In genomic region chr16:65987186-65987585, GRCm38 (mm10) we compare ENCODE assay signal across 26 mouse cellular contexts.
DNase-seq lines count a peak whose midpoint lies in the region; ATAC-seq and TF ChIP-seq lines count a peak whose summit lies in the region.
"Had no signal": no experiment of that assay in that cellular context is flagged by ENCODE, and none has a peak within 500 bp of the region (broad histone marks: within the 10 kb centered on the region; RNA-seq: fewer than 3 reads in every experiment).

No protein-coding gene starts in this region.

- no peaks in the 10 kb centered on the region for H3K9me3 ChIP-seq in forebrain, embryonic 14.5 days (replicated peaks; ENCODE audit: control insufficient read depth, low read length)
- no peaks in the 10 kb centered on the region for H3K9me3 ChIP-seq in forebrain, embryonic 10.5 days
- H3K9me3 ChIP-seq in stomach, embryonic 15.5 days = no peaks in the 10 kb centered on the region
- H3K9me3 ChIP-seq in stomach, postnatal 0 days (ENCODE audit: control insufficient read depth, low read length) = no peaks in the 10 kb centered on the region
- H3K9me3 ChIP-seq in forebrain, embryonic 16.5 days (ENCODE audit: control insufficient read depth, low read length) = no peaks in the 10 kb centered on the region
- H3K9me3 ChIP-seq: embryonic facial prominence, embryonic 12.5 days; heart, embryonic 12.5 days; heart, embryonic 15.5 days; hindbrain, embryonic 10.5 days had no signal

- WGBS in forebrain, embryonic 14.5 days = 24% methylated on average over 2 of the region's 2 CpGs
- 44% methylated on average over 2 of the region's 2 CpGs for WGBS in forebrain, embryonic 10.5 days
- WGBS in stomach, embryonic 15.5 days = 43% methylated on average over 2 of the region's 2 CpGs
- WGBS in stomach, postnatal 0 days = 27% methylated on average over 2 of the region's 2 CpGs
- WGBS in forebrain, embryonic 16.5 days = 13% methylated on average over 2 of the region's 2 CpGs

- peak; percentile 9 for DNase-seq in forebrain, embryonic 14.5 days (ENCODE audit: low spot score)
- DNase-seq in forebrain, embryonic 10.5 days (ENCODE audit: extremely low spot score, low spot score) = no peak
- no peak for DNase-seq in stomach, postnatal 0 days (ENCODE audit: low spot score)
- no peak for DNase-seq in right cerebral cortex, postnatal 36 days (ENCODE audit: low spot score in 2 of 2)
- DNase-seq: adrenal gland, adult 8-10 months; adrenal gland, postnatal 25 days; cerebellum, adult 18-20 months; cerebellum, adult 9-10 months; cerebellum, postnatal 14 days; gastrocnemius, adult 2 months; gastrocnemius, postnatal 14 days; heart, adult 11 months; heart, postnatal 10 days; heart, postnatal 36 days; kidney, adult 2 months had no signal

- H3K4me2 ChIP-seq in forebrain, embryonic 14.5 days (ENCODE audit: low read length) = no peak overlapping the region
- H3K4me2 ChIP-seq in stomach, embryonic 15.5 days = no peak overlapping the region
- no peak overlapping the region for H3K4me2 ChIP-seq in stomach, postnatal 0 days (replicated peaks; ENCODE audit: low read depth)
- no peak overlapping the region for H3K4me2 ChIP-seq in forebrain, embryonic 16.5 days (ENCODE audit: low read length)
- H3K4me2 ChIP-seq: embryonic facial prominence, embryonic 12.5 days; heart, embryonic 12.5 days; heart, embryonic 15.5 days; hindbrain, embryonic 14.5 days had no signal

- H3K4me3 ChIP-seq in forebrain, embryonic 14.5 days (ENCODE audit: low read depth, low read length) = no peak overlapping the region
- H3K4me3 ChIP-seq in forebrain, embryonic 10.5 days = no peak overlapping the region
- no peak overlapping the region for H3K4me3 ChIP-seq in stomach, embryonic 15.5 days (replicated peaks)
- no peak overlapping the region for H3K4me3 ChIP-seq in stomach, postnatal 0 days (ENCODE audit: low read depth, low read length)
- H3K4me3 ChIP-seq in forebrain, embryonic 16.5 days (replicated peaks; ENCODE audit: low read length) = no peak overlapping the region
- H3K4me3 ChIP-seq: embryonic facial prominence, embryonic 12.5 days; erythroblast, embryonic 14.5 days; gastrocnemius, adult 2 months; heart, embryonic 12.5 days; heart, embryonic 15.5 days; hindbrain, embryonic 10.5 days had no signal

- no peak overlapping the region for H3K27ac ChIP-seq in forebrain, embryonic 14.5 days (ENCODE audit: low read depth, low read length)
- H3K27ac ChIP-seq in forebrain, embryonic 10.5 days = no peak overlapping the region
- no peak overlapping the region for H3K27ac ChIP-seq in stomach, embryonic 15.5 days
- no peak overlapping the region for H3K27ac ChIP-seq in stomach, postnatal 0 days (replicated peaks)
- no peak overlapping the region for H3K27ac ChIP-seq in forebrain, embryonic 16.5 days (ENCODE audit: low read length)
- H3K27ac ChIP-seq: embryonic facial prominence, embryonic 12.5 days; gastrocnemius, adult 2 months; heart, embryonic 15.5 days; hindbrain, embryonic 10.5 days; hindbrain, embryonic 14.5 days had no signal

- 0 out of 2 replicates have a peak, but pooled peaks have one; percentile 23 for ATAC-seq in forebrain, embryonic 14.5 days
- peak; percentile 35; the same call in 1 of the 2 replicates for ATAC-seq in stomach, embryonic 15.5 days (ENCODE audit: insufficient read depth, low FRiP score, low read depth)
- no peak for ATAC-seq in stomach, postnatal 0 days (ENCODE audit: low FRiP score, low TSS enrichment)
- peak; percentile 65 for ATAC-seq in forebrain, embryonic 16.5 days
- ATAC-seq: activated CD4-positive, CD25-positive, alpha-beta regulatory T cell, adult 4 months; CD4-positive, CD25-positive, alpha-beta regulatory T cell, adult 4 months; intestine, postnatal 0 days had no signal

- no peak for TF ChIP-seq CTCF in stomach, postnatal 0 days (IDR thresholded peaks at IDR 0.05; ENCODE audit: low read depth)

- TF ChIP-seq EP300 in stomach, postnatal 0 days (optimal IDR thresholded peaks at IDR 0.05) = no peak

- no peaks in the 10 kb centered on the region for H3K4me1 ChIP-seq in forebrain, embryonic 14.5 days (ENCODE audit: control insufficient read depth, insufficient read depth, low read length)
- H3K4me1 ChIP-seq in forebrain, embryonic 10.5 days = peaks cover 12% of the 10 kb centered on the region
- no peaks in the 10 kb centered on the region for H3K4me1 ChIP-seq in stomach, embryonic 15.5 days
- no peaks in the 10 kb centered on the region for H3K4me1 ChIP-seq in stomach, postnatal 0 days (replicated peaks; ENCODE audit: control insufficient read depth, insufficient read depth)
- peaks cover 2% of the 10 kb centered on the region; the same call in 1 of the 2 replicates for H3K4me1 ChIP-seq in forebrain, embryonic 16.5 days (replicated peaks; ENCODE audit: control insufficient read depth, insufficient read depth, low read length)
- H3K4me1 ChIP-seq: embryonic facial prominence, embryonic 12.5 days; heart, embryonic 15.5 days had no signal

- H3K27me3 ChIP-seq in forebrain, embryonic 14.5 days (replicated peaks; ENCODE audit: control insufficient read depth, insufficient read depth, low read length) = no peaks in the 10 kb centered on the region
- H3K27me3 ChIP-seq in forebrain, embryonic 10.5 days (ENCODE audit: poor library complexity, severe bottlenecking) = no peaks in the 10 kb centered on the region
- H3K27me3 ChIP-seq in stomach, embryonic 15.5 days (replicated peaks) = no peaks in the 10 kb centered on the region
- no peaks in the 10 kb centered on the region for H3K27me3 ChIP-seq in stomach, postnatal 0 days (ENCODE audit: control insufficient read depth, insufficient read depth, low read length)
- H3K27me3 ChIP-seq in forebrain, embryonic 16.5 days (replicated peaks; ENCODE audit: control insufficient read depth, insufficient read depth, low read length) = no peaks in the 10 kb centered on the region
- H3K27me3 ChIP-seq: embryonic facial prominence, embryonic 12.5 days; heart, embryonic 12.5 days; heart, embryonic 15.5 days had no signal

- H3K9ac ChIP-seq in forebrain, embryonic 14.5 days (ENCODE audit: low read length) = no peak overlapping the region
- H3K9ac ChIP-seq in stomach, embryonic 15.5 days = no peak overlapping the region
- H3K9ac ChIP-seq in stomach, postnatal 0 days (ENCODE audit: low read length) = no peak overlapping the region
- no peak overlapping the region for H3K9ac ChIP-seq in forebrain, embryonic 16.5 days (replicated peaks; ENCODE audit: low read depth, low read length)
- H3K9ac ChIP-seq: embryonic facial prominence, embryonic 12.5 days; heart, embryonic 12.5 days; heart, embryonic 15.5 days; hindbrain, embryonic 14.5 days had no signal

- H3K36me3 ChIP-seq in forebrain, embryonic 14.5 days (ENCODE audit: control insufficient read depth, insufficient read depth, low read length) = no peaks in the 10 kb centered on the region
- no peaks in the 10 kb centered on the region for H3K36me3 ChIP-seq in forebrain, embryonic 10.5 days (replicated peaks)
- no peaks in the 10 kb centered on the region for H3K36me3 ChIP-seq in stomach, embryonic 15.5 days
- H3K36me3 ChIP-seq in stomach, postnatal 0 days (ENCODE audit: control insufficient read depth, insufficient read depth, low read length) = no peaks in the 10 kb centered on the region
- H3K36me3 ChIP-seq in forebrain, embryonic 16.5 days (ENCODE audit: control insufficient read depth, insufficient read depth) = no peaks in the 10 kb centered on the region
- H3K36me3 ChIP-seq: embryonic facial prominence, embryonic 12.5 days; heart, embryonic 12.5 days; heart, embryonic 15.5 days; hindbrain, embryonic 10.5 days had no signal
